Mouse (Mus musculus) embryo, embryonic 10.5 days (tissue): ENCODE measurements around the gene Zim1.
A peak's percentile ranks its signal among the peaks of the same experiment; 100 is the strongest.

ENCODE experiments used
- DNase-seq: peaks from one replicate; pipeline ENCODE4 v3.0.0-alpha.2; 2015; ENCODE audit warnings: low spot score

Gene Zim1

GRCm38 (mm10) chr7:6696241-6697045 lies at the start of gene Zim1:
Gene Zim1, minus strand, starts transcription at chr7:6696450.
- peak; percentile 95 for DNase-seq

- DNase-seq: peak; percentile 53
These were observed 48.1 kb upstream of the Zim1 start for GRCm38 (mm10) chr7:6744281-6744904.

- no peak for DNase-seq
These were observed 39.8 kb upstream of the Zim1 start for GRCm38 (mm10) chr7:6736060-6736459.

- peak; percentile 18 for DNase-seq
These were observed 35.7 kb upstream of the Zim1 start for GRCm38 (mm10) chr7:6731930-6732329.

- no peak for DNase-seq
These were observed 35.1 kb upstream of the Zim1 start for GRCm38 (mm10) chr7:6731373-6731772.

- DNase-seq: peak; percentile 65
These were observed 34.6 kb upstream of the Zim1 start for GRCm38 (mm10) chr7:6730801-6731200.

- DNase-seq: peak; percentile 95
These were observed 34.0 kb upstream of the Zim1 start, which contains the start of the genes Peg3 and Usp29 for GRCm38 (mm10) chr7:6730241-6730640. Gene Peg3, minus strand, starts transcription at chr7:6730431. Gene Usp29, plus strand, starts transcription at chr7:6730578.

- DNase-seq: peak; percentile 95
These were observed 33.0 kb upstream of the Zim1 start for GRCm38 (mm10) chr7:6729061-6729817.

GRCm38 (mm10) chr7:6728263-6728931 lies 32.1 kb upstream of the Zim1 start:
- peak; percentile 94 for DNase-seq

- DNase-seq: peak; percentile 81
These were observed 31.3 kb upstream of the Zim1 start for GRCm38 (mm10) chr7:6727351-6728121.

GRCm38 (mm10) chr7:6709396-6709795 lies 13.1 kb upstream of the Zim1 start:
- no peak for DNase-seq

- no peak for DNase-seq
These were observed 12.4 kb upstream of the Zim1 start for GRCm38 (mm10) chr7:6708451-6709180.

GRCm38 (mm10) chr7:6707416-6708015 lies 11.3 kb upstream of the Zim1 start:
- no peak for DNase-seq

- DNase-seq: no peak
These were observed 3.0 kb upstream of the Zim1 start for GRCm38 (mm10) chr7:6699230-6699629.

- no peak for DNase-seq
These were observed 10.7 kb downstream of the Zim1 start for GRCm38 (mm10) chr7:6685511-6685910.

- no peak for DNase-seq
These were observed 29.5 kb downstream of the Zim1 start for GRCm38 (mm10) chr7:6666726-6667125.

- no peak for DNase-seq
These were observed 32.8 kb downstream of the Zim1 start for GRCm38 (mm10) chr7:6663430-6663829.

- peak; percentile 80 for DNase-seq
These were observed 36.6 kb downstream of the Zim1 start for GRCm38 (mm10) chr7:6659605-6660004.

- DNase-seq: no peak
These were observed 37.6 kb downstream of the Zim1 start for GRCm38 (mm10) chr7:6658606-6659005.

GRCm38 (mm10) chr7:6652151-6652550 lies 44.1 kb downstream of the Zim1 start:
- no peak for DNase-seq
